ENCODE assay signal across 7 mouse cellular contexts in the genomic region with DNA sequence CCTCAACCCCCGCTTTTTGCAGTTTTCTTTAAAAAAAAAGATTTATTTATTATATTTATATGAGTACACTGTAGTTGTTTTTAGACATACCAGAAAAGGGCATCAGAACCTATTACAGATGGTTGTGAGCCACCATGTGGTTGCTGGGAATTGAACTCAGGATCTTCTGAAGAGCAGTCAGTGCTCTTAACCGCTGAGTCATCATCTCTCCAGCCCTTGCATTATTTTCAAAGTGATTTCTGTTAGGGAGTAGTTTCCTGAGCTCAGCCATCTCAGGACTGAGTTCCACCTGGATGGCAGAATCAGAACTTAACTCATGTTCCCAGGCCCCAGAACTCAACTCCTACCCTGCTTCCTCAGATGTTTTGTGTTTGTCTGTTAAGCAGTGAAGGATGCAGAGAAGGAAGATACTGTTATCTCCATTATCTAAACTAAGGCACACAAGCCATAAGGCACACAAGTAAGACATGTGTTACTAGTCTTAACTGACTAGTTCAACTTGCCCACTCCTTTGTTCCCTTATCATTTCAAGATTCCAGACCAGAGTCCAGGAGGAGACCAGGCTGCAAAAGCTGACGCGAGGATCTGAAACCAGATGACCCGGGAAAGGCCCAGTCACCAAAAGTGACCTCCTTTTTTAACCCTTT. TPM values are rescaled to one million over a fixed set of nuclear protein-coding genes. Genes with fewer than 3 reads are reported as not detected.
DNase-seq lines count a peak whose midpoint lies in the region; ATAC-seq lines count a peak whose summit lies in the region.

No protein-coding gene starts in this region.

- WGBS in lung, embryonic 15.5 days, result 50% methylated on average over 5 of the region's 5 CpGs
- WGBS in forebrain, embryonic 15.5 days, result 67% methylated on average over 5 of the region's 5 CpGs
- 64% methylated on average over 5 of the region's 5 CpGs for WGBS in limb, embryonic 12.5 days
- 76% methylated on average over 5 of the region's 5 CpGs for WGBS in neural tube, embryonic 13.5 days

- H3K9me3 ChIP-seq in lung, embryonic 15.5 days, result no peaks in the 10 kb centered on the region
- no peaks in the 10 kb centered on the region for H3K9me3 ChIP-seq in forebrain, embryonic 15.5 days
- no peaks in the 10 kb centered on the region for H3K9me3 ChIP-seq in limb, embryonic 12.5 days
- H3K9me3 ChIP-seq in neural tube, embryonic 13.5 days, result no peaks in the 10 kb centered on the region

- DNase-seq in lung, postnatal 10 days, result no peak
- DNase-seq in B cell, adult 2 months, result no peak

- H3K36me3 ChIP-seq in lung, embryonic 15.5 days, result peaks cover 4% of the 10 kb centered on the region; the same call in 1 of the 2 replicates
- peaks cover 4% of the 10 kb centered on the region; the same call in 1 of the 2 replicates for H3K36me3 ChIP-seq in forebrain, embryonic 15.5 days
- H3K36me3 ChIP-seq in limb, embryonic 12.5 days, result peaks cover 15% of the 10 kb centered on the region
- H3K36me3 ChIP-seq in neural tube, embryonic 13.5 days, result no peaks in the 10 kb centered on the region

- H3K27ac ChIP-seq in lung, embryonic 15.5 days, result peak overlapping the region; percentile 70; the same call in 1 of the 2 replicates
- H3K27ac ChIP-seq in forebrain, embryonic 15.5 days (replicated peaks), result no peak overlapping the region
- H3K27ac ChIP-seq in limb, embryonic 12.5 days, result no peak overlapping the region
- H3K27ac ChIP-seq in neural tube, embryonic 13.5 days (replicated peaks), result peak overlapping the region; percentile 76; the same call in 1 of the 2 replicates

- H3K4me3 ChIP-seq in lung, embryonic 15.5 days, result peak overlapping the region; percentile 53; the same call in 1 of the 2 replicates
- no peak overlapping the region for H3K4me3 ChIP-seq in forebrain, embryonic 15.5 days
- H3K4me3 ChIP-seq in limb, embryonic 12.5 days (replicated peaks), result 0 out of 2 replicates have a peak overlapping the region, but pooled peaks have one; percentile 72
- 0 out of 2 replicates have a peak overlapping the region, but pooled peaks have one; percentile 71 for H3K4me3 ChIP-seq in neural tube, embryonic 13.5 days

- H3K9ac ChIP-seq in lung, embryonic 15.5 days, result peak overlapping the region; percentile 53; the same call in 1 of the 2 replicates
- peak overlapping the region; percentile 92; the same call in 1 of the 2 replicates for H3K9ac ChIP-seq in forebrain, embryonic 15.5 days (replicated peaks)
- H3K9ac ChIP-seq in limb, embryonic 12.5 days (replicated peaks), result no peak overlapping the region
- peak overlapping the region; percentile 84; the same call in 1 of the 2 replicates for H3K9ac ChIP-seq in neural tube, embryonic 13.5 days

- no peaks in the 10 kb centered on the region for H3K27me3 ChIP-seq in lung, embryonic 15.5 days
- no peaks in the 10 kb centered on the region for H3K27me3 ChIP-seq in forebrain, embryonic 15.5 days
- peaks cover 9% of the 10 kb centered on the region; the same call in 1 of the 2 replicates for H3K27me3 ChIP-seq in limb, embryonic 12.5 days
- H3K27me3 ChIP-seq in neural tube, embryonic 13.5 days, result no peaks in the 10 kb centered on the region

- ATAC-seq in lung, embryonic 15.5 days (ENCODE audit: borderline replicate concordance, extremely low read depth, low FRiP score, low TSS enrichment), result no peak
- ATAC-seq in forebrain, embryonic 15.5 days (replicated peaks), result no peak
- no peak for ATAC-seq in limb, embryonic 12.5 days (ENCODE audit: insufficient number of reproducible peaks, insufficient read depth, low FRiP score, low TSS enrichment, low read depth)
- ATAC-seq in neural tube, embryonic 13.5 days (ENCODE audit: low read depth), result no peak
- ATAC-seq in frontal cortex, adult (ENCODE audit: low TSS enrichment), result no peak

- H3K4me1 ChIP-seq in lung, embryonic 15.5 days, result peaks cover 29% of the 10 kb centered on the region
- H3K4me1 ChIP-seq in forebrain, embryonic 15.5 days, result peaks cover 22% of the 10 kb centered on the region
- H3K4me1 ChIP-seq in limb, embryonic 12.5 days (replicated peaks), result peaks cover 24% of the 10 kb centered on the region
- H3K4me1 ChIP-seq in neural tube, embryonic 13.5 days (replicated peaks), result peaks cover 23% of the 10 kb centered on the region

- H3K4me2 ChIP-seq in lung, embryonic 15.5 days, result peak overlapping the region; percentile 84
- peak overlapping the region; percentile 90; the same call in 1 of the 2 replicates for H3K4me2 ChIP-seq in forebrain, embryonic 15.5 days (replicated peaks)
- peak overlapping the region; percentile 85 for H3K4me2 ChIP-seq in limb, embryonic 12.5 days
- peak overlapping the region; percentile 86 for H3K4me2 ChIP-seq in neural tube, embryonic 13.5 days

RNA-seq across cellular contexts. Expression of a gene that starts 12.4 kb away (rescaled TPM):
- polyA plus RNA-seq in lung, embryonic 15.5 days (2015; fragmentation: Nextera tagmentation; extraction: Ambion mirVana), result 0.10 and 0.19 TPM in 2 replicates
- polyA plus RNA-seq in forebrain, embryonic 15.5 days (2015; fragmentation: Nextera tagmentation; extraction: Ambion mirVana), result 35.1 and 38.1 TPM in 2 replicates
- polyA plus RNA-seq in limb, embryonic 12.5 days (2016; fragmentation: Nextera tagmentation; extraction: Ambion mirVana), result 0.19 and 0.33 TPM in 2 replicates
- polyA plus RNA-seq in neural tube, embryonic 13.5 days (2015; fragmentation: Nextera tagmentation; extraction: Ambion mirVana), result 36.8 and 40.6 TPM in 2 replicates

RNA-seq across cellular contexts. Expression of a gene that starts 17.6 kb away (rescaled TPM):
- polyA plus RNA-seq in lung, embryonic 15.5 days (2015; fragmentation: Nextera tagmentation; extraction: Ambion mirVana), result 260 and 262 TPM in 2 replicates
- 215 TPM in 2 replicates for polyA plus RNA-seq in forebrain, embryonic 15.5 days (2015; fragmentation: Nextera tagmentation; extraction: Ambion mirVana)
- 378 and 401 TPM in 2 replicates for polyA plus RNA-seq in limb, embryonic 12.5 days (2016; fragmentation: Nextera tagmentation; extraction: Ambion mirVana)
- 216 and 230 TPM in 2 replicates for polyA plus RNA-seq in neural tube, embryonic 13.5 days (2015; fragmentation: Nextera tagmentation; extraction: Ambion mirVana)

RNA-seq across cellular contexts. Expression of a gene that starts 21.6 kb away (rescaled TPM):
- not detected in 2 replicates for polyA plus RNA-seq in lung, embryonic 15.5 days (2015; fragmentation: Nextera tagmentation; extraction: Ambion mirVana)
- not detected in 2 replicates for polyA plus RNA-seq in forebrain, embryonic 15.5 days (2015; fragmentation: Nextera tagmentation; extraction: Ambion mirVana)
- not detected in 2 replicates for polyA plus RNA-seq in limb, embryonic 12.5 days (2016; fragmentation: Nextera tagmentation; extraction: Ambion mirVana)
- not detected in 2 replicates for polyA plus RNA-seq in neural tube, embryonic 13.5 days (2015; fragmentation: Nextera tagmentation; extraction: Ambion mirVana)

RNA-seq across cellular contexts. Expression of a gene that starts 28.6 kb away (rescaled TPM):
- polyA plus RNA-seq in lung, embryonic 15.5 days (2015; fragmentation: Nextera tagmentation; extraction: Ambion mirVana), result 0.26 and 0.51 TPM in 2 replicates
- 0.41 and 0.65 TPM in 2 replicates for polyA plus RNA-seq in forebrain, embryonic 15.5 days (2015; fragmentation: Nextera tagmentation; extraction: Ambion mirVana)
- polyA plus RNA-seq in limb, embryonic 12.5 days (2016; fragmentation: Nextera tagmentation; extraction: Ambion mirVana), result 0.50 and 0.68 TPM in 2 replicates
- 0.25 and 0.66 TPM in 2 replicates for polyA plus RNA-seq in neural tube, embryonic 13.5 days (2015; fragmentation: Nextera tagmentation; extraction: Ambion mirVana)

RNA-seq across cellular contexts. Expression of a gene that starts 33.1 kb away (rescaled TPM):
- polyA plus RNA-seq in lung, embryonic 15.5 days (2015; fragmentation: Nextera tagmentation; extraction: Ambion mirVana), result 90.3 and 96.2 TPM in 2 replicates
- 207 and 213 TPM in 2 replicates for polyA plus RNA-seq in forebrain, embryonic 15.5 days (2015; fragmentation: Nextera tagmentation; extraction: Ambion mirVana)
- 104 and 126 TPM in 2 replicates for polyA plus RNA-seq in limb, embryonic 12.5 days (2016; fragmentation: Nextera tagmentation; extraction: Ambion mirVana)
- polyA plus RNA-seq in neural tube, embryonic 13.5 days (2015; fragmentation: Nextera tagmentation; extraction: Ambion mirVana), result 204 and 215 TPM in 2 replicates

Comparison
In these comparisons a context has a peak if more than half of its experiments do, and no peak if none do; other contexts are left out.
1. H3K27ac ChIP-seq: peak in lung, embryonic 15.5 days (single experiment) and neural tube, embryonic 13.5 days (single experiment); none in forebrain, embryonic 15.5 days (single experiment) and limb, embryonic 12.5 days (single experiment).
2. RNA of a gene that starts 12.4 kb away (polyA plus RNA-seq): 36.8 to 40.6 TPM in neural tube, embryonic 13.5 days and 35.1 to 38.1 TPM in forebrain, embryonic 15.5 days; 0.19 to 0.33 TPM in limb, embryonic 12.5 days and 0.10 to 0.19 TPM in lung, embryonic 15.5 days; every median in the first group is over 10 times any median in the second.
3. Peak in every context shown above with its lines, with median percentiles within 50 percentile points of each other: H3K4me2 ChIP-seq.